Mouse (Mus musculus): ENCODE data around the gene Cfap20. TPM values are rescaled to one million over a fixed set of nuclear protein-coding genes. Genes with fewer than 3 reads are reported as not detected.

The Cfap20 gene
- total RNA-seq, 2 experiments from 2014 or later = 63.2 to 101 TPM

GRCm38 (mm10) chr8:95376309-95376999 is 58.2 kb downstream of the Cfap20 start:
- no peak for ATAC-seq (replicated peaks; ENCODE audit: poor library complexity)

GRCm38 (mm10) chr8:95375374-95375930 is 59.2 kb downstream of the Cfap20 start:
- ATAC-seq (replicated peaks; ENCODE audit: poor library complexity) = no peak

- ATAC-seq (replicated peaks; ENCODE audit: poor library complexity) = no peak
These were observed 60.2 kb downstream of the Cfap20 start for GRCm38 (mm10) chr8:95374429-95374828.

- ATAC-seq (replicated peaks; ENCODE audit: poor library complexity) = no peak
These were observed 61.2 kb downstream of the Cfap20 start for GRCm38 (mm10) chr8:95373389-95374002.

Other genes starting within 250 kb of the Cfap20 start
- 0.73 and 0.99 TPM in 2 replicates for gene Kifc3, start 232.1 kb downstream of the Cfap20 start, total RNA-seq (2015)
- 0.68 and 1.4 TPM in 2 replicates for gene Kifc3, start 232.1 kb downstream of the Cfap20 start, total RNA-seq (2017)
- 6.3 and 9.3 TPM in 2 replicates for gene Cngb1, start 128.3 kb downstream of the Cfap20 start, total RNA-seq (2015)
- 2.8 and 3.0 TPM in 2 replicates for gene Cngb1, start 128.3 kb downstream of the Cfap20 start, total RNA-seq (2017)
- gene Tepp, start 124.3 kb downstream of the Cfap20 start, total RNA-seq (2015) = not detected in 2 replicates
- 0.68 TPM in 1 of 2 replicates, not detected in the other for gene Tepp, start 124.3 kb downstream of the Cfap20 start, total RNA-seq (2017)
- 5.5 and 6.1 TPM in 2 replicates for gene Zfp319, start 102.9 kb downstream of the Cfap20 start, total RNA-seq (2015)
- 2.1 and 2.6 TPM in 2 replicates for gene Zfp319, start 102.9 kb downstream of the Cfap20 start, total RNA-seq (2017)
- 27.6 and 28.0 TPM in 2 replicates for gene Usb1, start 102.6 kb downstream of the Cfap20 start, total RNA-seq (2015)
- gene Usb1, start 102.6 kb downstream of the Cfap20 start, total RNA-seq (2017) = 27.3 and 31.9 TPM in 2 replicates
- 0.17 and 0.42 TPM in 2 replicates for gene Mmp15, start 82.6 kb downstream of the Cfap20 start, total RNA-seq (2015)
- gene Mmp15, start 82.6 kb downstream of the Cfap20 start, total RNA-seq (2017) = 0.03 and 0.04 TPM in 2 replicates
- 113 TPM in 2 replicates for gene Csnk2a2, start 55.2 kb upstream of the Cfap20 start, total RNA-seq (2015)
- 30.0 and 33.1 TPM in 2 replicates for gene Csnk2a2, start 55.2 kb upstream of the Cfap20 start, total RNA-seq (2017)
- gene Ccdc113, start 99.2 kb upstream of the Cfap20 start, total RNA-seq (2015) = not detected in 2 replicates
- gene Ccdc113, start 99.2 kb upstream of the Cfap20 start, total RNA-seq (2017) = not detected in 2 replicates
- gene Prss54, start 141.5 kb upstream of the Cfap20 start, total RNA-seq (2015) = not detected in 2 replicates
- gene Prss54, start 141.5 kb upstream of the Cfap20 start, total RNA-seq (2017) = not detected in 2 replicates
- gene Gins3, start 198.6 kb upstream of the Cfap20 start, total RNA-seq (2015) = 15.8 and 19.6 TPM in 2 replicates
- gene Gins3, start 198.6 kb upstream of the Cfap20 start, total RNA-seq (2017) = 21.8 and 24.3 TPM in 2 replicates
- not detected in 2 replicates for gene Ndrg4, start 242.1 kb upstream of the Cfap20 start, total RNA-seq (2015)
- not detected in 2 replicates for gene Ndrg4, start 242.1 kb upstream of the Cfap20 start, total RNA-seq (2017)

Data from megakaryocyte progenitor cell, adult 5-6 weeks (primary cell).